Mouse (Mus musculus) cortical plate, adult 2 months (tissue): ENCODE results near the gene Lrrk1. TPM values are rescaled to one million over a fixed set of nuclear protein-coding genes. Genes with fewer than 3 reads are reported as not detected.

ENCODE experiments used
- H3K27ac ChIP-seq: fragments of 200-500 bp; 2 replicates; pipeline ENCODE4 v1.5.1; 2012; ENCODE audit warnings: low read length, control low read depth, inconsistent platforms; ENCODE audit not compliant: insufficient read depth
- H3K4me1 ChIP-seq: fragments of 200-500 bp; 2 replicates; pipeline ENCODE4 v1.6.1; 2011; ENCODE audit warnings: low read length; ENCODE audit not compliant: control insufficient read depth, insufficient read depth
- H3K4me3 ChIP-seq: fragments of 200-500 bp; 2 replicates; pipeline ENCODE4 v1.5.1; 2011; ENCODE audit warnings: mild to moderate bottlenecking, low read length, control low read depth; ENCODE audit not compliant: insufficient read depth
- CTCF ChIP-seq: fragments of 200-500 bp; IDR thresholded peaks from 2 replicates; pipeline ENCODE4 v1.5.1; 2011; ENCODE audit warnings: mild to moderate bottlenecking, control low read depth, low read length; ENCODE audit not compliant: insufficient read depth; ENCODE audit errors: extremely low read depth
- POLR2A ChIP-seq: fragments of 200-500 bp; IDR thresholded peaks from 2 replicates; pipeline ENCODE4 v1.6.1; 2011; ENCODE audit warnings: mild to moderate bottlenecking, low read length, control low read depth; ENCODE audit not compliant: insufficient read depth; ENCODE audit errors: extremely low read depth
- polyA plus RNA-seq: library from polyadenylated mRNA; depleted of rRNA; stranded (reverse); fragments of >200 nt; gene quantifications from 2 replicates; pipeline ENCODE4 v1.2.3, GENCODE M21; 2012

The Lrrk1 gene
- polyA plus RNA-seq, 1 experiment = 3.5 TPM

- Histone ChIP-seq H3K4me1 (no peaks in the 10 kb centered on the region), H3K4me3 (no peak overlapping the region), H3K27ac (no peak overlapping the region)
- TF ChIP-seq CTCF (no peak), POLR2A (no peak)
Observed at GRCm38 (mm10) chr7:66259436-66260206, 128.5 kb downstream of the Lrrk1 start.

DNA sequence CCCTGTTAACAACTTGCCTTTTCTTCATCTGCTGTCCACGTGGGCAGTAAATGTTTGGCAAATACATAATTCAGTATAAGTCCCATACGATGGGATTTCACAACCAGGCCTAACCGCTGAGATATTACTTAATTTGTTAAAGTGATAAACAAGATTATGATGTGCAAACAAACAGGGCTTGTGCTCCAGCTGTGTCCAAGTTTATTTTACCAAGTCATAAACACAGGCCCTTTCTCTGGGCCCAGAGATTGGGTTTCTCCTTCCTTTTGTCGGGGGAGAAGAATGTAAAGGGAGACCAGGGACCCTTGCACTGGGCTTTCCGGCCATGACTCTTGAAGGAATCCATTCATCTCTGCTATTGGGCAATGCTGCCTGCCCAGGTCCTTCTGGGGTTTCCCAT, 129.2 kb downstream of the Lrrk1 start:
- Histone ChIP-seq H3K4me3 (no peak overlapping the region), H3K4me1 (no peaks in the 10 kb centered on the region), H3K27ac (no peak overlapping the region)
- TF ChIP-seq CTCF = no peak
- no peak for TF ChIP-seq POLR2A

GRCm38 (mm10) chr7:66257232-66257631, 130.9 kb downstream of the Lrrk1 start:
- H3K27ac ChIP-seq = no peak overlapping the region
- no peak overlapping the region for H3K4me3 ChIP-seq
- no peaks in the 10 kb centered on the region for H3K4me1 ChIP-seq
- TF ChIP-seq CTCF (no peak), POLR2A (no peak)

DNA sequence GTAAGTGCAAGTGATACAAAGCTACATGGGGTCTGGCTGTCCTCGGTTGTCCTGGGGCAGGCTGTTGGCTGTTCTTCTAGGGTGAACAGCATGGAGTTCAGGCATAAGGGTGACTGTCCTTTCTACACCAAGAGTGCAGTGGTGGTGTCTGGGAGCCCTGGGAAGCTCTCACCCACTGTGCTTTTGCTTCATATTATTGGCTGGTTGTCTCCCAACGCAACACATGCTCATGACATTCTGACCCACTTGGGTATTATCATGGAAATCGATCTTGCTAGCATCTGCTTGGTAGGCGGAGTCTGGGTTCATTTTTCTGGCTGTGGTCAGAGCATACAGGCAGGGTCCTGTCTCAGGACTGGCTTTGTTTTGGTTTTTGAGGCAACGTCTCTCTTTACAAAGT, 131.7 kb downstream of the Lrrk1 start:
- TF ChIP-seq CTCF (no peak), POLR2A (no peak)
- Histone ChIP-seq H3K4me1 (no peaks in the 10 kb centered on the region), H3K27ac (no peak overlapping the region)

GRCm38 (mm10) chr7:66254993-66255392, 133.2 kb downstream of the Lrrk1 start:
- Histone ChIP-seq H3K4me3 (no peak overlapping the region), H3K4me1 (no peaks in the 10 kb centered on the region)
- TF ChIP-seq POLR2A (no peak), CTCF (no peak)

More for the DNA sequence above, 131.7 kb downstream of the Lrrk1 start:
- no peak overlapping the region for H3K4me3 ChIP-seq

DNA sequence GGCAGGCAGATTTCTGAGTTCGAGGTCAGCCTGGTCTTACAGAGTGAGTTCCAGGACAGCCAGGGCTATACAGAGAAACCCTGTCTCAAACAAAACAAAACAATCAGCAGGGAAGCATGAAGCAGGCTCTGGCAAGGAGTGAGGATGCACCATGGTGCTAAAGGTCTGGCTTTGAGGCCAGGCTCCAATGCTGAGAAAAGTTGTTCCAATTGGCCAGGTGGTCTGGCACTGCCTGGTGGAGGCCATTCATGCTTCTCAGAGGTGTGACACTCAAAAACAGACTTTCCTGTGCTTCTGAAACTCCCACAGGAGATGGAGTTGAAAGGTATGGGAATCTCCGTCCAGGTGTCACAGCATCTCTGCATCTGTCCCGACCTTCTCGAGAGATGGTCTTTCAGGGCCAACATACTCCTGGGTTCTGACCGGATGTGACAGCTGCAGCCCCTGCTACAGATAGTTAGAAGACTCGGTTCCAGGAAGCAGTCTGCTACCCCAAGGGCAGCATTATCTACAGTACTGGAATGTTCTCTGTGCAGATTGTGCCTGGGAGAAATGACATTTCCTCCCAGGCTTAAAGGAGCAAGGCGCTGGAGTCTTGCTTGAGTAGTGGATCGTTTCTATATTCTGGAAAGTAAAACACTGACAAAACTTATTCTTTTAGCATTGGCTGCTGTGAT, 134.0 kb downstream of the Lrrk1 start:
- no peak overlapping the region for H3K27ac ChIP-seq
- TF ChIP-seq POLR2A (no peak), CTCF (no peak)
- H3K4me3 ChIP-seq = no peak overlapping the region
- H3K4me1 ChIP-seq = no peaks in the 10 kb centered on the region

More at GRCm38 (mm10) chr7:66254993-66255392, 133.2 kb downstream of the Lrrk1 start:
- H3K27ac ChIP-seq = no peak overlapping the region

DNA sequence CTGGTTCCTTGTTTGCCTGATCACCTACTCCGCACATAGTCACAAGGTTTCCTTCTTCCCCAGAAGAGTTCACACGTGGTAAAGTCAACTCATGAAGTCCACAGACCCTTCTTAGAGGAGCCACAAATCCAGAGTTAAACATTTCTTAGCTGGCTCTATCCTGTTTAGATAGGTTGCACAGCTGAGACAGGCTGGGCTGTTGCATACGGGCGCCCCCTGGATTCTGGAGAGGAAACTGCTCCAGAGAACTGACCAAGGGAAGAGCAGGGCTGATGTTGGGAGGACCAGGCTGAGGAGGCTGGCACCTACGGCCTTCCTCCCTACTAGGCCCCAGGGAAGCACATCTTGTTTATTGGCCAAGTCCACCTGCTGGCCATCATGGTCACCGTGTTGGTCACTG, 138.1 kb downstream of the Lrrk1 start:
- Histone ChIP-seq H3K4me3 (no peak overlapping the region), H3K27ac (no peak overlapping the region), H3K4me1 (no peaks in the 10 kb centered on the region; the same call in 1 of the 2 replicates)
- peak; percentile 69 for TF ChIP-seq CTCF
- no peak for TF ChIP-seq POLR2A

GRCm38 (mm10) chr7:66249426-66249825, 138.7 kb downstream of the Lrrk1 start:
- TF ChIP-seq POLR2A = no peak
- no peak for TF ChIP-seq CTCF
- Histone ChIP-seq H3K4me1 (no peaks in the 10 kb centered on the region; the same call in 1 of the 2 replicates), H3K4me3 (no peak overlapping the region), H3K27ac (no peak overlapping the region)

- H3K4me3 ChIP-seq = no peak overlapping the region
- no peak for TF ChIP-seq POLR2A
- TF ChIP-seq CTCF = no peak
- H3K4me1 ChIP-seq = no peaks in the 10 kb centered on the region; the same call in 1 of the 2 replicates
- no peak overlapping the region for H3K27ac ChIP-seq
Observed at GRCm38 (mm10) chr7:66249020-66249419, 139.1 kb downstream of the Lrrk1 start.

GRCm38 (mm10) chr7:66248270-66248669, 139.9 kb downstream of the Lrrk1 start:
- H3K27ac ChIP-seq = no peak overlapping the region
- H3K4me3 ChIP-seq = no peak overlapping the region
- no peaks in the 10 kb centered on the region; the same call in 1 of the 2 replicates for H3K4me1 ChIP-seq
- TF ChIP-seq POLR2A (no peak), CTCF (no peak)
